Mouse (Mus musculus) kidney, adult 18-20 months (tissue): ENCODE results near the gene Ciart.
"Not testable (repeated sequence)": the region's sequence is repeated elsewhere in the genome, so short reads cannot be mapped to it uniquely, and the experiment has no call there.

ENCODE experiments used
- DNase-seq: peaks from one replicate; pipeline ENCODE4 v3.0.0; 2021

Gene Ciart

GRCm38 (mm10) chr3:95861796-95862195, 20.3 kb downstream of the Ciart start:
- DNase-seq, result peak; percentile 62

- DNase-seq, result no peak
These were observed 20.8 kb downstream of the Ciart start for GRCm38 (mm10) chr3:95861216-95861615.

GRCm38 (mm10) chr3:95860323-95860722, 21.7 kb downstream of the Ciart start:
- DNase-seq, result no peak

- not testable (repeated sequence) for DNase-seq
These were observed 23.8 kb downstream of the Ciart start for GRCm38 (mm10) chr3:95858278-95858677.

- DNase-seq, result not testable (repeated sequence)
These were observed 25.0 kb downstream of the Ciart start for GRCm38 (mm10) chr3:95857050-95857449.

- no peak for DNase-seq
These were observed 25.9 kb downstream of the Ciart start for GRCm38 (mm10) chr3:95856115-95856514.

GRCm38 (mm10) chr3:95855502-95856089, 26.5 kb downstream of the Ciart start, which contains the start of gene Prpf3:
Gene Prpf3, minus strand, starts transcription at chr3:95855885.
- peak; percentile 97 for DNase-seq

GRCm38 (mm10) chr3:95851317-95851716, 30.7 kb downstream of the Ciart start:
- no peak for DNase-seq

GRCm38 (mm10) chr3:95850611-95851010, 31.4 kb downstream of the Ciart start:
- no peak for DNase-seq

- DNase-seq, result no peak
These were observed 39.4 kb downstream of the Ciart start for GRCm38 (mm10) chr3:95842503-95843214.

- no peak for DNase-seq
These were observed 42.8 kb downstream of the Ciart start for GRCm38 (mm10) chr3:95839250-95839649.

GRCm38 (mm10) chr3:95829053-95829452, 53.0 kb downstream of the Ciart start:
- no peak for DNase-seq
